Mouse (Mus musculus): ENCODE data around the gene Map6.
"Not testable (repeated sequence)": the region's sequence is repeated elsewhere in the genome, so short reads cannot be mapped to it uniquely, and the experiment has no call there.

Map6 gene

DNA sequence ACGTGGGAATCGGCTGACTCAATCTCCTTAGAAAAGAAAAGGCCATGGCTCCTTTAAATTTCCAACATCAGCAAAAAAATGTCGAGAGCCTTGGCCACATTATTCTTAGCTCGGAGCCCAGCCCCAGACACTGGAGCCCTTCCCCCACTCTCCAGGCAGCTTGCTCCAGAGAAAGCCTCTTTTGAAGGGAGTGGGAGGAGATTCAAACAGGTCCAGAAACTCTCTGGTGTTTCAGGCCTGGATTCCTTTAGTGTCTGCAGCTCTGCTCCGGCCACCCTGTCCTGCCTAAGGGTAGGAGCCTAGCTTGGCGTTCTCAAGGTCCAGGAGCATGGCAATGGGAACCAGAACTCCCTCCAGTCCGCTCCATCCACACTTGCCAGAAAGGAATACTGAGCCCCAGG lies 88.5 kb downstream of the Map6 start:
- DNase-seq (ENCODE audit: low spot score in 2 of 2) = peak in 1 of 2 experiments; percentile 78

DNA sequence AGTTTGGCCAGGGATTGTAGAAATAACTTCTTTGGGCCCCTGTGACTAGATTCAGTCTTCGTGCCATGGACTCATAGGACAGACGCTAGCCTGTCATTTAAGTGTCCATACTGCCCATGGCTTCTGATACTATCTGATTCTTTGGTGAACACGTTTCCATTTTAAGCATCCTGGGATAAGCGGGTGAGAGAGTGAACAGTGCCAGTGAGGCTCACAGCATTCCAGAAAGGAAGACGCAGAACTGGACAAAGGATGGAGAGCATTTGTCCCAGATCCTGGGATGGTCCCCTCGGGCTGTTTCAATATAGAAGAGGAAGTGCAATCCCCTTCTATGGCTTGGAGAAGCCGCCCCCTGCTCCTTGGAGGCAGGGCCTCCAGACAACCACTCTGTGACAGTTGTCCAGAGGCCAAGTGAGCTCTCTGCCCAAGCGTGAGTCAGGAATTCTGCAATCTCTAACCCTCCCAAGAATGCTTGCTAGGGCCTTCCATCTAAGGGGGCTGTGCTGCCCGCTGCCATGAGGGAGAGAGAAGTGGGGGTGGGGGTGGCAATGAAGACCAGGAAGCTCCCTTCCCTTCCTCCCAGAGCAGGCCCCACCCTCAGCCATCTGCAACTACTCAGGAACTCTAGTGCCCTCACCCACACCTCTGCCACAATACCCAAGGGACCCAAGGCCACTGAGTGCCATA lies 89.1 kb downstream of the Map6 start:
- DNase-seq (ENCODE audit: low spot score in 2 of 2) = peak in 1 of 2 experiments; percentile 71

DNA sequence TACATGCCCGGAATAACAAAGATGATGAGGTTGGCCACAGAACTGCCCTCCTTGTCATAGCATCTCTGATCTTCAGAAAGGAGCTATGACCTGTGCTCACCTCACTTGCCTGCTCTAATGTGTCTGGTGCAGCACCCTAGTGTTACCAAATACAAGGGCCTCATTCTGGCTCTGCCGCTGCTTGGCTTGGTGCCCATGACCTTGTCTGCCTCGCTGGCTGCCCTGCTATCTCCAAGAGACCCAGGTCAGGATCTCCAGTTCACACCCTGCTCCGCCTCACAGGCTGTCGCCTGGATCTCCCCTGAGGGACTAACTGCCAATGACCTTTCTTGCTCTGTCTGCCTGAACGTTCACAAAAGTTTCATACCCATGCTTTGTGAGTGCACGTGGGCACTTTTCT lies 90.0 kb downstream of the Map6 start:
- DNase-seq (ENCODE audit: low spot score in 2 of 2) = peak in 1 of 2 experiments; percentile 56

DNA sequence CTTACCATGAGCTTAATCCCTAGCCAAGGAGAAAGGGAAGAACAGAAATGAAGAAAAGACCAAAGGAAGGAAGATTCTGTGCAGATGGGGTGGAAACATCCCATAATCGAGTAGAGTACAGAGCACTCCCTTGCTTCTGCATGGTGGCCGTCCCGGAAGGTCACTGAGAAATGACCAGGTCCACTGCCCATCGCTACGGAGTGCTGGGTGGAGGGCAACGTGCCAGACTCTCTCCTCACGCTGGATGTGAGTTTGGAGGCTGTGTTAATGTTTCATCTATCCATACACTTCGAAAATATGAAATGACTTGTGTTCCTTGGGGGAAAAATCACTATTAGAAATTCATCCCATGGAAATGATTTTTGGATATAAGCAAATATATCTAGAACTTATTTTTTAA lies 91.1 kb downstream of the Map6 start:
- no peak for DNase-seq (ENCODE audit: low spot score in 2 of 2)

DNA sequence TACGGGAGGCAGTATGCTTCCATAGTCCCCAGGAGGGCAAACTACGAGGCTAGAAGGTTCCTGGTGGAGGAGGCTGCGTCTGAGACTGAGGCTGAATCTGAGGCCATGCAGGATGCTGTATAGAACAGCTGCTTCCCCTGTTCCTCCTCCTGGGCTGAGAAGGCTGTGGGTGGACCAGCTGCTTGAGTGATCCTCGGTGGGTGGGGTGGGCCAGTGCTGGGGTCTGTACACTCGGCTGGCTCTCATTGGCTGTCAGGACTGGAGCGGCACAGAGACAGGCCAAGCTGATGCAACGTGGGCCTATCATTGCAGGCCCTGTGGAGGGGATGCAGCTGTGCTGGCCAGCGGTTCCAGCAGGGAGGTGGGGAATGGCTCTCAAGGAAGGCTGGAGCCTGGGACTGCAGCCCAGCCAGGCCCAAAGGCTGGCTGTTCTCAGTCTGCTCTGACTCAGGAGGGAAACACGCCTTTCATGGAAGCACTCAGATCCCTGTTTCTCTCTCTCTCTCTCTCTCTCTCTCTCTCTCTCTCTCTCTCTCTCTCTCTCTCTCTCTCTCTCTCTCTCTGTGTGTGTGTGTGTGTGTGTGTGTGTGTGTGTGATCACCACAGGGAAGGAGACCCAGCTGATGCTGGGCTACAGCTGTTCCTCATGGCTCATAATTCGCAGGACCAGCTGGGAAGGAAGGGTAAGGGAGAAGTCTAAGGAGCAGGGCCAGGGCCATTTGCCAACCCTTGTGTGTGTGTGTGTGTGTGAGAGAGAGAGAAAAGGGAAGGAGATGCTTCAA lies 93.0 kb downstream of the Map6 start:
- peak; percentile 57 to 87 for DNase-seq (ENCODE audit: low spot score in 2 of 2)

DNA sequence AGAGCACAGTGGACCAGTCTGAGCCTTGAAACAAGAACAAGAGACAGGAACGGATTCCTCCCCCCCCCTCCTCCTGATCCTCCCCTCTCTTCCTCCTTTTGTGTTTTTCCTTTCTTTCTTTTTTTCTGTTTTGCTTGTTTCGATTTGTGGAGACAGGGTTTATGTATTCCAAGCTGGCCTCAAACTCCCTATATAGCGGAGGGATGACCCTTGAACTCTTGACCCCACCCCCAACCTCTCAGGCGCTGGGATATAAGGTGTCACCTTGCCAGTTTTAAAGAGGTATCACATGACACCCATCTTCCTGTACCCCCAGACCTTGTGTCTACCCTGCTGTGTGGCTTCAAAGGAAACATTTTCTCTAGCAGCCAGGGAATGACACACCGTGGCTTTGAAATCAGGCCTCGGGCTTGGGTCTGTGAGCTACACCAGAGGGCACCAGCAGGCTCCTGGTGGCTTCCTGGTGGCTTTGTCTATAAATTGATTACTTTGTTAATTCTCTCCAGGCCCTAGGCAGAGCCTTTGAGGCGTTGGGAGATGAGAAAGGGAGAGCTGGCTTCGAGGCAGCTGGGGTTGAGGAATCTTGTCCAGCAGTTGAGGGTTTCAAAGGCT lies 93.7 kb downstream of the Map6 start:
- no peak for DNase-seq (ENCODE audit: low spot score in 2 of 2)

DNA sequence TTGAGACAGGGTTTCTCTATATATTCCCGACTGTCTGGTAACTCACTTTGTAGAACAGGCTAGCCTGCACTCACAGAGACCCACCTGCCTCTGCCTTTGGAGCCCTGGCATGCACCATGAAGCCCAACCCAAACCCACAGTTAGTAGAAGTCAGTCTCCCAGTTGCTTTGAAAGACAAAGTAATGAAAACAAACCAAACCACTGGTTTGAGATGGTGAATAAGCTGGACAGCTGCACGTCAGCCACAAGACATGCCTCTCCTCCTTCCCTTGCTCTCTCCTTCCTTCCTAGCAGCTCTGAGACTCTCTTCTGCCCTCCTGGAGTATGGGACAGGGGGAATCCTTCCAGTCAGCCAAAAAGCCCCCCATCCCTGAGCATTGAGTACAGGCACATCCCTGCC lies 94.9 kb downstream of the Map6 start:
- DNase-seq (ENCODE audit: low spot score in 2 of 2) = no peak

DNA sequence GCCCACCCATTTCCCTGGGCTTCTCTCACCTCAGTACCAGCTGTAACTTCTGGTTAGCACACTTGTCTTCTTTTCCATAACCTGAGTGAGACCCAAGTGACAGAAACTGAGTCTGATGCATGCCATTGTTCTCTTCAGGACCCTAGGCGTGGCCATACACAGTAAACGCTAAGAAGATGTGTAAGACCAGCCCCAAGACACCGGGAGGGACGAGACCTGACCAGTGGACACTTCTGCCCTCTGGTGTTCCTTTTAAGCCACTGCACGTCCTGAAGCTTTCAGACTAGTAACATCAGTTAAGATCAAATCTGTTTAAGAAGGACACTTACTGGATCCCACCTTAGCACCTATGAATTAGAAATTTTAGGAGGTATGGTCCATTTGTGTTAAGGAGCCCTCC lies 97.8 kb downstream of the Map6 start:
- DNase-seq (ENCODE audit: low spot score in 2 of 2) = peak; percentile 56 to 72

DNA sequence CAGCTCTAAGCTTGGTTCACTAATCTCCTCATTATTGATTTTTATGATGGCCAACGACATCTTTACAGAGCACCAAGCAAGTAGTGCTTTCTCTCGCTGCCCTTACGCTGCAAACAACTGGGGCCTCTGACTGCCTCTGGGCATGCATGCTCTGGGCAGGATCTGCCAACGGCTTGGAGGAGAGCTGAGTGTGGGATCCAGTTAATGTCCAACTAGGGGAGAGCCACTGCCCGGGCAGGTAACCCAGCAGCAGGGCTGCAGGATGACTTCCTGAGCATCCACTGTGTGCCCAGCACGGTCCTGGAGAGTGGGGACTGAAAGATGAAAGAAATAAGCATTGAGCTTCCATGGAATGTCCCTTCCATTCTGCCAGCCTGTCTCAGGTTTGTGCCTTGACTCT lies 99.5 kb downstream of the Map6 start:
- no peak for DNase-seq (ENCODE audit: low spot score in 2 of 2)

DNA sequence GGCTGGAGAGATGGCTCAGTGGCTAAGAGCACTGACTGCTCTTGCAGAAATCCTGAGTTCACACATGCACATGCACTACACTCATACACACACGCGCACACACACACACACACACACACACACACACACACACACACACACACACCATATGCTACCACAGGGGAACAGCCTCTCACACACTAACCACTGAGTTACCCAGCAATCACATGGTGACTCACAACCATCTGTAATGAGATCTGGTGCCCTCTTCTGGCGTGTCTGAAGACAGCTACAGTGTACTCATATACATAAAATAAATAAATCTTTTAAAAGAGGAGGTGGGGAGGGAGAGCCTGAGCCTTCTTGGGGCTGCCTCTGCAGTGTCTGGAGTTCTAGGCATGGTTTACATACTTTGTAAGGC lies 107.1 kb downstream of the Map6 start:
- DNase-seq (ENCODE audit: low spot score in 2 of 2) = not testable (repeated sequence)

DNA sequence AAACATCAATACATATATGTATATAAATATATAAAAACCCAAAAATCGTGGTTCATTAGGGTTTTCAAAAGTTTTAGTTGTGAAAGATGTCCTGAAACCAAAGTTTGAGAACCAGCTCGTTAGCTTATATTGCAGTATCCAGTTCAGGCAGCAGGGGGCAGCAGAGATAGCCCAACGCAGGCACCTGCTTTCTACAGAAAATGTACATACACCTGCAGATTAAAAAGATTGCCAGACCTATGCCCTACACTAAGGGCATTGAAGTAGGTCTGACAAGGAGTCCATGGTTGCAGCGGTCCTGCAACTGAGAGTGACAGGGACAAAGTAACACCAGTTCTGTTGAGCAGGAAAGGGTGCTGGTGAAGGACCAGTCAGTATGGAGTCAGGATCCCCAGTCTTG lies 108.2 kb downstream of the Map6 start:
- peak; percentile 77 to 81 for DNase-seq (ENCODE audit: low spot score in 2 of 2)

DNA sequence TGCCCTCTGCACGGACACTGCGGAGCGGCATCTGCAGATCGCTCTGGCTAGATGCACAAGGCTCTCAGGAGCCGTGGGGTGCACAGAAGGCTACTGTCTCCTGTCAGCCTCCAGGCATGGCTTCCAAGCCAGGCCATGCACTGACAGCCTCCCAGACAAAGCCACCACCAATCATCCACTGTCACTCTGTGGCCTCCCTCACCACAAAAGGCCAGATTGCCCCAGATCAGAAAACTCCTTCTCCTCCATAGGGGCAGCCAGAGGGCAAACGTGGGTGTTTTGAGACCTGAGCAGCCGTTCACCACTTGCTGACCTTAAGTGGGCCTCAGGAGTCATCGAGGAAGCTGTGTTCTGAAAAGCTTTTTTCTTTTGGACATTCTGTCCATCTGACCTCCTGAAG lies 111.6 kb downstream of the Map6 start:
- no peak for DNase-seq (ENCODE audit: low spot score in 2 of 2)

DNA sequence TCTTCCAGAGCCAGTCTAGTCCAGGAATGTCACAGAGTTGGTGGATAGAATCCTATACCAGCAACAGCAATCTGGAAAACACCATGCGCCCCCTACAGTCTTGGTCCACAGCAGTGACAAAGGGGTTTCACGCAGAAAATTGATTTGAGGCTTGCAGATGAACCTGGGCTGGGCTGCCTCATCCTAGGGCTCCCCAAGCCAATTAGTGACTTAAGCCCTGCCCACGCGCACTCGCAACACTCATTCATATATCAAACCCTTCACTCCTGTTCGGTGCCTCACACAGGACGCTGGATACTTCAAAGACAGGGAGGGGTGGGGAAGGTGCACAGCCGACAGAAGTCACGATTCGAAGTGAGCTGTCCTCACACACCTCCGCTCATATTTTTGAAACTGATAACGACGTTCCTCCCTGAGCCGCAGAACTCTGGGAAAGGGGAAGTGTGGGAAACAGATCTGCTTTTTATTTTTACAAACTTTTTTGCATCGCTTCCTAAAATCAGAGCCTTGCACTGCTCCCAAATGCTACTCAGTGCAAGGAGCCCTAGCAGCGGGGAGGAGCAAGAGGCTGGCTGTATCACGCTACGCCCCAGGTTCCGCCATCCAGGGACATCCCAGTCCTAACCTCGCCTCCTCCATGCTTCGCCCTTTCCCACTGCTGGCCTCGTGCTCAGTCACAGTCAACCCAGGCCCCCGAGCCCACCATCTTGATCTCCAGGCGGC lies 113.4 kb downstream of the Map6 start:
- no peak for DNase-seq (ENCODE audit: low spot score in 2 of 2)

DNA sequence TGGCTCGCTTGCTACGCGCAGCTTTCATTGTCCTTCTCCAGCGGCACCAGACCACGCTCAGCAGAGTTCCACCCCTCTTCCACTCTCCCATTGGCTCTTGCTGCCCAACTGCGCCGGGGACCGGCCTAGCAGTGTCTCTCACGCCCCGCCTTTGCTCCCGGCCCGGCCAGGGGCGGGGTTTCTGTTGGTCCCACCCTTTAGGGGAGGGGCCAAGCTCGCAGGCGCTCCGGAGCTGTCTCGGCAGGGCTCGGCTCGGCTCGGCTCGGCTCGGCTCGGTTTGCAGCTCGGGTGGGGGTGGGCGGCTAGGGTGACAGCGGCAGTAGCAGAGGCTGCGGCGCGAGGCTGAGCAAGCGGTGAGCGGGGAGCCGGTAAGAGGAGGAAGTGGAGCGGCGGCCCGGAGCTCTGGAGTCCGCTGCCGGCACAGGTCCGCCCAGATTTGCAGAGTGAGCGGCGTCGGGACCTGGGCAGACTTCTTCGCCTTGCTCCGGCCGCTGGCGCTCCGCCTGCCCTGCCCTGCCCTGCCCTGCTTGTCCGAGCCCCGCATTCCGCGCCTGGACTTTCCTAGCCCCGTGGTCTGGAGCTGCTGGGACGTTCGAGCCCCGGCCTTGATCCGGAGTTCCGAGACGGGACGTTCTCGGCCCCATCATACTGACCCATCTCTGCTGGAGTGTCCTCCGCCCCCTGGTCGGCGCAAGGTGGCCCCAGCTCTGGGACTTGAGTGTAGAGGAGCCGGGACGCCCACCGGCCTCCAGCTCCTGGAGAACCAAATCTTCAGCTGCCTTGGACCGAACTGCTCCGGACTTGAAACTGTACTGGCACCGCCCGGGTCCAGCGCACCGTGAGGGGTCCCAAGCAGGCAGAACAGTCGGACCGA lies 114.2 kb downstream of the Map6 start, which contains the start of gene Gdpd5:
TSS of gene Gdpd5 (plus strand) at position 201 of the 874 bp plus-strand sequence.
- peak; percentile 100 for DNase-seq (ENCODE audit: low spot score in 2 of 2)

DNA sequence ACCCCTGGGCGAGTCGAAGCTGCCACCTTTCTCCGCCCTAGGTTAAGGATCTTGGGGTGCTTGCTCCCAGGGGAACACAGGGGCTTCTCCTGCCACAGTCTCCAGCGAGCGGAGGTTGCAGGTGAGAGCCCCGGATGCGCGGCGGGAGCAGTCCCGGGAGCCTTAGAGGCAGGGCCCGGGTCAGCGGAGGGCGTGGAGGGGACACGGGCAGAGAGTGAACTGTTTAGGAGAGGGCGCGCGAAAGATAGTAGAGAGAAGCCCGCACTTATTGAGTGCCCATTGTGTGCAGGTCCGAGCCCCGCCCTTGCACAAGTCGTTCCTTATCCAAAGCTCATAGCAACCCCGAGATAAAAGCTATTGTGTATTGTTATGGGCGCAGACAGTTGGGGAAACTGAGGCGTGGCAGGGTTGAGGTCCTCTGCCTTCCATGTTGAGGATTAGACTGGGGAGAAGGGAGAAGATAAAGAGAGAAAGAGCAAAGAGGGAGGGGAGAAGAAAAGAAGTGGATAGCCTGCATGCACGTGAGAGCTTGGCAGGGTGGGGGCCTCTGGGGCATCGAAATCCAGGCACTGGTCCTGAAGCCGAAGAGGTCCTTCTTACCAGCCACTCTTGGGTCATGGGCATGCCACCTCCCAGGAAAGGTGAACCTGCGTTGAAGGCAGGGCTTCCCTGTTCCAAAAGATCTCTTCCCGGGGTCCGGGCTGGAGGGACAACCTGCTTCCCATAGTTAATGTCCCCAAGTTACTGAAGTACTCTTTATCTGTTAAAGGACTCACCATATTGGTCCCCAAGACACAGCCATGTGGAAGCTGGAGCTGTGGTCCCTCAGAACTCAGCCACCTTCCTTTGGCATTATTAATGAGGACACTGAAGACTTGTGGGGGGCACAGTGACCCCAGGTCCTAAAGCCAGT lies 115.1 kb downstream of the Map6 start:
- no peak for DNase-seq (ENCODE audit: low spot score in 2 of 2)

DNA sequence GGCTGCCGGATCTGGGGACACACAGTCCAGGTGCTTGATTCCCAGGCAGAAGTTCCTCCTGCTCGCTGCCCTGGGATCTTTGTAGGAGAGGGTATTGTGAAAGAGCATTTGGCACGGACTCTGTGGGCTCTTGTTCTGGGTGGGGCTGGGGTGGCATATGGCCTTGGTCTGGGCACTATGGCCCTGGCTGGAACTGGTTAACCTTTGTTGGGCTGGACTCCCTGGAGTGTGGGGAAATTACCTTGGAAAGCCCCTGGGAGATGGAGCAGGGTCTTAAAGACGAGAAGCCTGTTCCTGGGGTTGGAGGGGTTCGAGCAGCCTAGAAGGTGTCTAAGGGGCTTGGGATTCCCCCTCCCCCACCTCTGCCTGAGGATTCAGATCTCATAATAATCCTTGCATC lies 116.0 kb downstream of the Map6 start:
- no peak for DNase-seq (ENCODE audit: low spot score in 2 of 2)

DNA sequence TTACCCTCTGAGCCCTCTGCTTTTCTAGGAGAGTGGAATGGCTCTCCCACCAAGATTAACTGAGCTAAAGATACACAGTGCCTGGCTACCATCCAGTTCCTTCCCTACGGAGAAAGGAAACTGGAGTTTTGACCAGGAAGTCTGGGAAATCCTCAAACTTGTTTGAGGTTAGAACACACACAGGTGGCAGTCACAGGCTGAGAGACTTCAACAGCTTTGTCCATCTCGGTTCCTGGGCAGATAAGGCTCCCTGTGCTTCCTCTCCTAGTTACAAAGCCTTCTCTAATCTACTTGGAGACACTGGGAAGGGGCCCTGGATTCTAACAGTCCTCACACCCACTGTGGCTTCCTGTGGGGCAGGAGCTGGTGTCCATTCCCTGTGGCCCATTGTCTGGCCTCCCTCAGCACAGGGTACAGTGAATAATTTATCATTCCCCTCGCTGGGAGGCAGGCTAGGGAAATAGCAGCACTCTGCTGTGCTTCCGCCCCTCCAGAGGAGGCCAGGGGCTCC lies 116.9 kb downstream of the Map6 start:
- DNase-seq (ENCODE audit: low spot score in 2 of 2) = no peak

DNA sequence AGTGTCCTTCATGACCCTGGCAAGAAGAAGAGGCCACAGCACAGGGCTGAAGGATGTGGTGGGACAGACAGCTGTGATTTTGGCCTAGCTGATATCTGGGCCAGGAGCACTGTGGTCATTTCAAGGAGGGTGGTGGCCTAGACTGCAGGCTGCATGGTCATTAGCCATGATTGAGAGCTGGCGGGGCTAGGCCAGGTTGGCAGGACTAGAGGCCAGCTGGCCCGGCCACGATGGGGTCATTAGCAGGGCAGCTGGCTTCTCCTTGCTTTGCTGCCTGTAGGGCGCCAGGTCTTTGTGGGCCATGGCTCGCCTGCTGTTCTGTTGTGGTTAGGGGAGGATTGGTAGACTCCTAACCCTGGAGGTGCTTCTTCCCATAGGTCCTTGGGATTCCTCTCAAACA lies 118.8 kb downstream of the Map6 start:
- DNase-seq (ENCODE audit: low spot score in 2 of 2) = no peak
